Mouse (Mus musculus) gastrocnemius, postnatal 4 days (tissue): ENCODE data around the gene Lemd1. TPM values are rescaled to one million over a fixed set of nuclear protein-coding genes. Genes with fewer than 3 reads are reported as not detected.
A peak's percentile ranks its signal among the peaks of the same experiment; 100 is the strongest.

ENCODE experiments used
- DNase-seq, 2 experiments: peaks; one replicate each; pipeline ENCODE4 v3.0.0; 2021 to 2022; ENCODE audit warnings: low spot score in 2 of 2, mixed read lengths in 2 of 2
- total RNA-seq, 2 experiments: library from RNA; stranded (reverse); gene quantifications; 2 replicates each; pipeline ENCODE4 v1.2.3; 2021

Lemd1 gene
- total RNA-seq, 2 experiments from 2014 or later = 0.62 to 0.64 TPM

DNA sequence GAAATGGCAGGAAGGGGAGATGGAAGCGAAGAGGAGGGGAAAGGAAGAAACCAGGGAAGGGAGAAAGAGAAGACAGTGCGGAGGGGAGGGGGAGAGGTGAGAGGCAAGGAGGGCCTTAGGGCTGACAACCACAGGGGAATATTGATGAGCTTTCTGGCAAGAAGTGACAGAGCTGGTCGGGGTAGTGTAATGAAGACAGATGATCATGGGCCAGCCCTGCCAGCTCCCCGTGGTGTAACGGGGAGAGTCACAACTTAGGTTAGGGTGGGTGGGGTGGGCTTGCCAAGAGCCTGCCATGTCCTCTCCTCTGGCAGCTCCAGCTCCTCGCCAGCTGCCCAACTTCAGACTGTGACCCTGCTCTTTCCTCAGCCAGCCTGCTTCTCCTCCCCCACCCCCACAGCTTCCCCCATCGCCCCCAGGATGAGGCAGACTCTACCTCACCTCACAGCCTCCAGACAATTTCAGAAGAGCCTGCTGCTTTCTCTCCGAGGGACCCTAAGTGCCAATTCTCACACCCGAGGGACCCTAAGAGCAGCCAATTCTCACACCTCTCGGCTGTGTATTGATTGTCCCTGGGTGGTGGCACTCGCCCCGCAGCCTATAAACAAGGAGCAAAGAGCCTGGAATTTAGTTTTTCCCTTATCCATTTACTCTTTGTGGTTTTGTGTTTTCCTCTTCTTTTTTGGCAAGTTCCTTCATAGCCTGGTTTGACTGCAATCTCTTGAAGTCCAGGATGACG, 26.3 kb upstream of the Lemd1 start:
- no peak for DNase-seq

DNA sequence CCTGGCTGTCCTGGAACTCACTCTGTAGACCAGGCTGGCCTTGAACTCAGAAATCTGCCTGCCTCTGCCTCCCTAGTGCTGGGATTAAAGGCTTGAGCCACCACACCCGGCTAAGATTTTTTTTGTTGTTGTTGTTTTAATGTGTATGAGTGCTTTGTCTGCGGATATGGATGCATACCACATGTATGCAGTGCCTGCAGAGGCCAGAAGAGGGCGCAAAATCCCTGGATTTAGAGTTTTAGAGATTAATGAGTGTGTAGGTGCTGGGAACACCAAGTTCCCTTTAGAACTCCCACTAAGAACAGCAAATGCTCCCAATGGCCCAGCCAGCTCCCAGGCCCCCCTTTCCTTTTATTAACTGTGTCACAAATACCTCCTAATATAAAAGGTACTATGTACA, 25.4 kb upstream of the Lemd1 start:
- DNase-seq = no peak

DNA sequence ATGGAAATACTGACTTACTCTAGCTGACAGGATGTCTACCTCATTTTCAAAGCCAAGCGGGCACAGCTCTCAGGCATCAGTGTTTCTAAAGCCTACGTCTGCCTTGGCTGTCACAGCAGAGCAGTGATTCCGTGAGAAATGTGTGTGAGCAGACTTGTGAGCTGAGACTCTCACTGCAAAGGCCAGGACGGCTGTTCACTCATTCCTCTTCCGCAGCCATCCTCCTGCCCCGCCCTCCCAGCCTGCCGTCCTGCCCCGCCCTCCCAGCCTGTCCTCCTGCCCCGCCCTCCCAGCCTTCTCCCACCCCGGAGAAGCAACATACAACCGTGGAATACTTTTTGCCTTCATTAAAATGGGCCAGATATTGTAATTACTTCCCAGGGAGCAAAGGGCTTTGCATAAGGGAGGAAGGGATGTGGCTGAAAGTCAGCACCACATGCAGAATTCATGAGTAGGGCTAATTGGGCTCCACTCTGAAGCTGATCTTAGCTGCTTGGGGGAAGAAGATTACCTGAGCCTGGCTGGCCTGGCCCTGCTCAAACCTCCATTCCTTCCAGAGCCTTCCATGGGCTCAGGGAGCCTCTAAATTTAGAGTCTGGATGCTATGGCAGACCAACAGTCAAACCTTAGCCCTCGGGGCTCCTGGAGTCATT, 23.0 kb upstream of the Lemd1 start:
- no peak for DNase-seq

DNA sequence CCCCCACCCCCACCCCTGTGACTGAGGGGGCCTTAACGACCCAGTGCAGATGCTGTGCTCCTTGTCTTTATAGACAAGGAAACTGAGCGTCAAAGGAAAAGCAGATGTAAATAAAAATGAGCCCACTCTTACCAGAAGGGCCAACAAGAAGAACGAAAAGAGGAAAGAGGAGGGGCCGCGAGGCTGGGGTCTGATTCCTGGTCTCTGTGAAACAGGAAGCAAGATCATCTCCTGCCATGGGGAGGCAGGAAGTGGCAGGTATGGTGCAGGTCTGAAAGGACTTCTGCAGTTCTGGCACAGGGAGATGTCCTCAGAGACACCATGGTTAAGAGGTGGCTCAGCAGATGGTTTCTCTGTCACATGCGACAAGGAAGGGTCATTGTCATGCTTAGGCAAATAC, 20.5 kb upstream of the Lemd1 start:
- no peak for DNase-seq

DNA sequence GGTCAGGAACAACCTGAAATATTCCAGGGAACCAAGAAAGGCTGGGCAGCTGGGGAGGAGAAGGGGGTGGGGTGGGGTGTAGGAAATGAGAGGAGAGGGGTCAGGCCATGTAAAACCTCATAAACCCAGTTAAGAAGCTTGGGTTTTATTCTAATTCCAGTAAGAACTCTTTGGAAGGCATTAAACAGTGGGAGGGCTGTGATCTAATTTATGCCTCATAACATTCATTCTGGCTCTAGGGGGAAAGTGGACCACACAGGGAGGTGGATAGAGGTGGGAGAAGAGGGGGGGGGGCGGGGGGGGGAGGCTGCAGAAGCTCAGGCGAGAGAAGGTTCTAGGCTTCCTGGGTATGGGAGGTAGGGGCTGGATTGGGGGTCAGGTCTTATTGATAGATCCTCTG, 19.6 kb upstream of the Lemd1 start:
- no peak for DNase-seq

DNA sequence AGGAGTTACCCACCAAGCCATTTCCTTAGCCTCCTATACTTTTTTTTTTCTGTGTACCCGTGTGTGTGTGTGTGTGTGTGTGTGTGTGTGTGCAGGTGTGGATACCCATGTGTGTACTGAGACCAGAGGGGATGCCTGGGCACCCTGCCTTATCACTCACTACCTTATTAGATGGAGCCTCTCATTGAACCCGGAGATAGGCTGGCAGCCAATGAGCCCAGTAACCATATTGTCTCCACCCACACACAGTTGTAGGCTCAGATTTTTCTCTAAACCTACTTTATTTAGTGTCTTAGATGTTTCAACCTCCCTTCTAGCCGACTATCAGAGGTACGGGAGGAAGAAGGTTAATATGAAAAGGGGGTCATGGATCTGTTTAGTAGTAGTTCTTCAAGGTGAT, 4.9 kb upstream of the Lemd1 start:
- no peak for DNase-seq

DNA sequence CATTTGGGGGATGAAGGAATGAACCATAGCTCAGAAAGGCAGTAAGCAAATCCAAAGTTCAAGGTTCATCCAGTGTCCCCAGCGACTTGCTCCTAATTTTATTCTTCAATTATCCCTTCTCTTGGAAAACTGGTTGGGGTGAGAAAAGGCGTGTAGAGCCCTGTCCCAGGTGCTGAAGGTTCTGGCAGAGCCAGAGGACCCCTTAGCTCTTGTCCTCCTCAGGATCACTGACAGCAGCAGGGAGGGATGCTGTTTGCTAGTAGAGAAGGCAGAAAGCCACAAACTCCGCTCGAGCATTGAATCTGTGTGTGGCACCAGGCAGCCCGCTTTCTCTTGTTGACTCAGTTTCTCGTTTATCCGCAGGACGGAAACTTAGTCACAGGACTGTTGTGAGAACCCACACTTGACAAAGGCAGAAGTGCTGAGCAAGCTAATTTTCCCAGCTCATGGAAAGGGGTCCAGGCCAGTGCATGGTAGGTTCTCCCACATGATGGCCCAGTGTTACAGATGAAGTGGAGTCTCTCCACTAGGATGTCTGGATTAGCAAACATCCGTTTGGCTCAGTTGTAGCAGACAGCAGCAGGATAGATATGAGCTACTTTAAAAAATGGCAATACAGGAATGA, 2.7 kb upstream of the Lemd1 start:
- DNase-seq = no peak

DNA sequence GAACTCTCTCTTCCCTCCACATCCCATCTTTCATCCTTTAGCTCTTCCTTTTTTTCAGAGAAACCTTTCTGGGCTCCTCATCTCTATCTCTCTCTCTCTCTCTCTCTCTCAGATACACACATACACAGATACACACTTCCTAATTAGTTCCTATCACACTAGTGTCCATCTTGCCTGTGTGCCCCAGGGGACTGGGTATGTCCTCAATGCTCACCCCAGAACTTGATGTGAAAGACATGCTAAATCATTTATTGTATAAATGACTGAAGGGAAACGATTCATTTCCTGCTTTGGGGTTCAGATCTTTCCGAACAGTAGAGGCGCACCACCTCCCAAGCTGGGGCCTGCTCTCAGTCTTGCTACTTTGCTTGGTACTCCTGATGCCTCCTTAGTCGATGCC, 2.0 kb upstream of the Lemd1 start:
- DNase-seq = no peak

DNA sequence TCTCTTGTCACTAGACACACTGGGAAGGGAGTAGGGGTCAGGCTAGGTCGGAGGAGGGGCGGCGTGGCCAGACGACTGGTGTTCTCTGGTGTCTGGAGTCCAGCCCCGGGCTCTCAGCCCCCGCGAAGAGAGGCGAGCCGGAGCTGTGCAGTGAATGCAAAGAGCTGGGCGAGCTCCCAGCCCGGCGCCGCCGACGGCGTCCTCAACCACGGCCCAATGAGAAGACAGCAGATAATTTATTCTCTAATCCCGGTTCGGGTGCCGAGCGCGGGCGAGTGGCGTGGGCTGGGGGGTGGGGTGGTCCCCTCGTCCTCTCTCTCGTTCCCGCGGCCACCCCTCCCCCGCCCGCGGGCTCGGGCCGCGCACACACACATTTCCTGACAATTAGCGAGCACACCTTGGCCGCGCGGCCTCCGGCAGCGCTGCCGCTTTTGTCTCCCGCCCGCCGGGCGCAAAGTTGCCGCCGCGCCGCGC, 1.2 kb upstream of the Lemd1 start:
- DNase-seq = no peak

DNA sequence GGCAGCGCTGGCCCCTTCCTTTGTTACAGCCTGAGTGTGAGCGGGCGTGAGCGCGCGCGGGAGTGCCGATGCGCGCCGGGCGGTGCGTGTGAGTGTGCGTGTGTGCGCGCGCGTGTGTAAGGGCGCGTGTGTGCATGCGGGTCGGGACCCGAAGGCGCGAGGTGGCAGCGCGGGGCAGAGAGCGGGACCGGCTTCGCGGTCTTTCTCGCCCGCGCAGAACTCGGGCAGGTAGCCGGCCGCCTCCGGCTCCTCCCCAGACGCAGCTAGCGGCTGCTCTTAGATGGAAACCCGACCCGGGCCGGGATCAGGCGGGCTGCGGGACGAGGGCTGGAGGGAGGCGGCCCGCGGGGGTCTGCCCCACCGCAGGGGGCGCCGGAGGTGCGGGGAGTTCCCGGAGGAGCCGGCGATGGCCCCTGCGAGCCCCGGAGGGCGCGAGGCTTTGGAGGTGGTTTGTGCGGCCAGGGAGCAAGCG, 574 bp upstream of the Lemd1 start:
- no peak for DNase-seq

DNA sequence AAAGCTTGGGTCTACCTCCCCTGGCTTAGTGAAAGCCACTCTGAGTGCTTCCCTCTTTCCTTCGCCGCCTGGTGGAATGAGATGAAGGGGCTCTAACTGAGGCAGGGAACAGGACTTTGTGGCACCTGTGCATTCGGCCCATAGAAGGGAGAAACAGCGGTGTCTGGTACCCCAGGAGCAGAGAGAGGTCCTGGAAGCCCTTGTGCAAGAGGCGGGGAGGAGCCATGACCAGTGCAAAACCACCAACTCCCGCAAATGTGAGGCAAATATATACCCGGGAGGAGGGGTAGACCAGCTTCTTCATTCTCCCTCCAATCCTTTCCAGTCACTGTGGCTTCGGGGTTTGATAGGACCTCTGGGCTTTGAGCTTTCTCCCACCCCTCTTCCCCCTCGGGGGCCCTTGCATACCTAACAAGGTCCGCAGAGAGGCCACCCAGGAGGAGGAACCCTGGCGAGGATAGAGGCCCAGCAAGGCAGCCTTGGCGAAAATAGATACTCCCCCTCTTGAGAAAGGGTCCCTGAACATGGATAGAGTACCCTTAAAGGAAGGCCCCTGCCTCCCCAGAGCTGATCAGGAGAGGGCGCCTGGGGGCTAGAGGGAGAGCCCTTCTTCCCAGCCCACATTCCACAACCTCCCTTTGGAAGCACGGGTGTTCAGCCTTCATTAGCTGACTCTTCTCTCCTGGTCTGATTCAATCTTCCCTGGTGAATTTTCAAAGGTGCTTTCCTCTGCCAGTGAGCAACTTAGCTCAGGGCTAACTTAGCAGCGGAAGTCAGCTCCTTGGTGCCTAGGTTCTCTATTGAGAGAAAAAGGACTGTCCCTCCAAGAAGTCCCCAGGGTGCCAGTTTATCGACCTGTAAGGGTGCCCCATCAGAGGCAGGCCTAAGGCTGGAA, 802 bp downstream of the Lemd1 start:
- DNase-seq = no peak

DNA sequence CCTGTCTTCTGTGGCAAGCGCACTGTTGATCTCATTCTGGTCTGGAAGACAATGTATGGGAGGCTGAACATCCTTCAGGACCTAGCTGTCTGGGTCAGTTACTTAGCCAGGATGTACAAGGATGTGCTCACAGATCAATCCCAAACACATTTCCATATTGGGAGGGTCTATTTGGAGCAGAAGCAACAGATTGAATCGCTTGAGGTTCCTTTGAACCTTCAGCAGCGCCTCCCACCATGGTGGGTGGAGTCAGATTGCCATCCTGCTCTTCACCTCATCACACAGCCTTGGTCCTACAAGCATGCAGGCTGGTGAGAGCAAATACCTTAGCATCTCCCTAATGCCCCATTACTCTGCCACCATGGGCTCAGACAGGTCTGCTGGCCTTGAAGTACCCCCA, 2.6 kb downstream of the Lemd1 start:
- no peak for DNase-seq

DNA sequence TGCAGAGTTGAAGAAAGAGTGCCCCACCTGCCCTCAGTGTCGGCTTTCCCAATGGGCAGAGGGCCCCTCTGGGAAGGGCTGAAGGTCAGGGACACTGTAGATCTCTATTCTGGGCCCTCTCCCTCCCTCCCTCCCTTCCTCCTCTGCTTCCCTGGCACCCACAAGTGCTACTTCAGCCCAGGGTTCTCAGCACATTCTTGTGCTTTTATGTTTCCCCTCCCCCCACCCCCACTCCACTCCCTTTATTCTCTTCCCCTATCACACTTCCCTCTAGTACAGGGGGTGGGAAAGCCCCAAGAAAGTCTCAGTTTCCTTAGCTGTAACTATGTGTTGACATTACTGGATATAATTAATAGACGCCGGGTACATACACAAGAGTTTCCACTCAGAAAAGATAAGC, 3.4 kb downstream of the Lemd1 start:
- no peak for DNase-seq

DNA sequence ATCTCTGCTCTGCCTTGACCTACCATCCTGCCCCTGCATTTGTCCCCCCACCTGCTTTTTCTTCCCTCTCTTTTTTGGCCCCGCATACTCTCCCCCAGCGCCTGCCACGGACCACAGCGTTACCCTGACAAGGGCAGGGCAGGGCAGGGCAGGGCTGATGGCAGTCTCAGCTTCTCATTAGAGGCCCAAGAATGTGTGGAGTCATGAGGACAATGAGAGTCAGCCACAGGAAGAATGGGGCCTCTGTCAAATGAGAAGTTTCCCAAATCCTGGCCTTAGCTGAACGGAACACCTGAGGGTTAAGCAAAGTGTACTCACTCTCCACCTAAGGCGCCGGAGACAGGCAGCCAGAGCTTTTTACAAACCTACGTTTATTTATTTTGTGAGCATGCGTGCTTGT, 3.9 kb downstream of the Lemd1 start:
- no peak for DNase-seq

DNA sequence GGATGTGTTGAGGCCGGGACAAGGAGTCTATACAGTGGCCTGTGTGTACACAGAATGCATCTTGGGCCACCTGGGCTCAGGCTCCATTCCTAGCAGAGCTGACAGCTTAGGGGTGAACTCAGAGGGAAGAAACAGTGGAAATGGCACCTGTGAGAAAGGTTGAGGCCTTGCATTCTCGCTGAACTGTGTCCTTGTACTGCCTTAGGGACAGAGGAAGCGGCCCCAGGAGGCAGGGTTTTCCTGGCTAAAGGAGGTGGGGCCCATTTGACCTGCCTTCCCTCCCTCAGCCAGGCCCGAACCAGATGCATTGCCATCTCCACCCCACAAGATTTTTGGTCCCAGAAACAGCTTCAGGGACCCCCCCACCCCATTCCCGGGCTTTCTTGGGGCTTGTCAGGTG, 4.5 kb downstream of the Lemd1 start:
- no peak for DNase-seq

DNA sequence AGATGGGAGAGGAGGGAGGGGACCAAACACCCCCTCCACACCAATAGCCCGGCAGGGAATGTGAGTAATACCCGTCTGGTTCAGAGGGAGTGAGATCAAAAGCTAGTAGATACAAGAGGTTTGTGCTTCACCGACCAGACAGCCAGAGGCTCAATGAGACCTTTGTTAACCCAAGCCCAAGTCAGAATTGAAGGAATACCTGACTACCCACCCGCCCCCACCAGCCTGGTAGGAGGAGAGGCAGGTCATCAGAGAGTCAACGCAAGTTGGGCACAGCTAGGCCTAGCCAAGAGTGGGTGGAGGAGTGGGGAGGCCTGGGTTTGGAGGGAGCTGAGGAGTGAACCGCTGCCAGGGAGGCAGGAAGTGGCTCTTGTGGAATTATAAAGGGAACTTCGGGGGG, 5.1 kb downstream of the Lemd1 start:
- no peak for DNase-seq

DNA sequence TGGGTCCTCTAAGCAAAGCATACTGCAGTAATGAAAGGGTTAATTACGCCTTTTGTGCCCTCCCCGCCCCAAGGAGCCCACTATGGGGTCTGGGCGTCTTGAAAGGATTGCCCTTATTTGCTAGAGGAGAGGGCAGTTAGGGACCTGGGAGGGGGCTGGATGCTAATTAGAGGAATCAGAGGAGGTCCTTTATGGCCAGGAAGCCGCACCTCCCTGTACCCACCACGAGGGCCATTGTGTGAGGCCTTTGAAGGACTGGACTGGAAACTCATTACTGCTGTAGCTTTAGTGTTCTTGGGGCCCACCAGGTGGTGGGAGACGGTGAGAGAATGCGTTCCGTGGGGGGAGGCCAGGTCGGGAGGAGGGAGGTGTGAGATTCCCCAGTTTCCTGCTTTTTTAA, 6.4 kb downstream of the Lemd1 start:
- no peak for DNase-seq

DNA sequence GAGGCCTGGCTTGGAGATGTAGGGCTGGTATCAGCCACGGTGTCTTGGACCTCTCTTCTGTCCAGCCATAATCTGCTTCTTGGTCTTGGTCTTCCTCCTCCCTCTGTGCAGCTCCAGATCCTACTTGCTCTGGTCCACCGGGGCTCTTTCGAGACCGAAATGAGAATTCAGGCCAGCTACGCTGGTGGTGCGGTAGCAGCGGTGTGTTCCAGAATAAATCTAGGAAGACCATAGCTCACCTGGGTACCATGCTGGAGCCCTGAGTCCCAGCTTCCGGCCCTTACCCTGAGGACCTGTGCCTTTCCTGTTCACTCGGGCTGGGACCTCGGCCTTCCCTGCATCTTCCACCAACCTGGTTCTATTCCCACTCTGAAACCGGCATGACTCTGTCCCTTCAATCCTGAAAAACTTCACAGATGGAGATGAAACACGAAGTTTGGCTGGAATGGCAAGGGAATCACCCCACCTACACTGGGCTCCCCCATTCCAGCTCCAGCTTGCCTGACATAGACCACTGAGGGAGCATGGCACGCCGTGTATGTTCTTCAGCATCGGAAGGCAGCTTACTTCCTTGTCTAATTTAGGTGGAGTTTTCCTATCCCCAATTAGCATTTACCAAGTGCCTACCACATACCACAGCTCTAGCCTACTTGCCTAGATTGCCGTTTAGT, 7.3 kb downstream of the Lemd1 start:
- no peak for DNase-seq

DNA sequence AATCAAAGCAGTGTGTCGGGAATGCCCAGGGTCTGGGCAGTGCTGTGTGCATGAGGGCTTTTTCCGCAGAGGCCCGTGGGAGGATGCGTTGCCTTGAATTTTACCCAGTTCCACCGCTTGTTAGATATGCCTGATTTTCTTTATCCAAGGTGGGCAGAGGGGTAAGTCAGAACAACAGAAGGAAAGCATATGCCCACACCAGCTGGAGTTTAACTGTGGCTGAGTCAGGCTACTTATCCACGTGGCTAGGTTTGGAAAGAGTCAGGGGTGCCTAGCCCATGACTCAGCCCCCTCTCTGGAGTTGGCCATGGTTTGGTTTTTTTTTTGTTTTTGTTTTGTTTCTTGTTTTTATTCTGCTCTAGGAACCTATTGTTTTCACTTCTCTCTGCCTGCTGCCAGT, 8.0 kb downstream of the Lemd1 start:
- DNase-seq = no peak

DNA sequence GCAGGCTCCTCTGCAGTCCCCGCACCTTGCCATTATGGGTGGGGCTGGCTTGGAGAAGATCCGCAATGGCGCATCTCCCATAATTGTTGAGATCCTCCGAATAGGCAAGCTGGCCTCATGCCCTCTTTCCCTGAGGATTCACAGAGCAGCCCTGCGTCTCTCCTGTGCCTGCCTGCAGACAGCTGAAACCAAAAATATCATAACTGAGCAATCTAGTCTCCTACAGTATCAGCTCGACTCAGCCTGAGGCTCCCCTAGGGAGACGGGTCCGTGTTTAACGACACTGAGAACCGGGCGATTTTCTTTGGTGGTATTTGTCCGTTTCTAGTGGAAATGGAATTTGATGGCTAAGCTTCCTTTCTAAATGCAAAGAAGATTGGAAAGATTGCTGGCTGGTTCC, 8.7 kb downstream of the Lemd1 start:
- peak in 1 of 2 experiments; percentile 7 for DNase-seq
